Mouse (Mus musculus) liver, embryonic 15.5 days (tissue): Measurements from ENCODE around the gene Traf3. TPM values are rescaled to one million over a fixed set of nuclear protein-coding genes. Genes with fewer than 3 reads are reported as not detected.
A peak's percentile ranks its signal among the peaks of the same experiment; 100 is the strongest.

Source experiments
- ATAC-seq: fragments of 200-750 bp; cut with Nextera tagmentation; 2 replicates; pipeline ENCODE4 v1.8.0; 2017; ENCODE audit warnings: moderate number of reproducible peaks, mild to moderate bottlenecking, moderate library complexity; ENCODE audit not compliant: insufficient read depth
- H3K27ac ChIP-seq: fragments of 300-500 bp; sonication (generic); replicated peaks from 2 replicates; pipeline ENCODE4 v1.5.1; 2015; ENCODE audit warnings: mild to moderate bottlenecking, inconsistent platforms
- H3K27me3 ChIP-seq: fragments of 300-500 bp; sonication (generic); 2 replicates; pipeline ENCODE4 v1.6.1; 2015; ENCODE audit warnings: mild to moderate bottlenecking, inconsistent platforms
- H3K36me3 ChIP-seq: fragments of 300-500 bp; sonication (generic); replicated peaks from 2 replicates; pipeline ENCODE4 v1.6.1; 2015; ENCODE audit warnings: moderate library complexity, mild to moderate bottlenecking, inconsistent platforms
- H3K4me1 ChIP-seq: fragments of 300-500 bp; sonication (generic); replicated peaks from 2 replicates; pipeline ENCODE4 v1.6.1; 2015; ENCODE audit warnings: inconsistent platforms
- H3K4me2 ChIP-seq: fragments of 300-500 bp; sonication (generic); 2 replicates; pipeline ENCODE4 v1.6.1; 2015; ENCODE audit warnings: moderate library complexity, mild to moderate bottlenecking, inconsistent platforms
- H3K4me3 ChIP-seq: fragments of 300-500 bp; sonication (generic); replicated peaks from 2 replicates; pipeline ENCODE4 v1.5.1; 2015; ENCODE audit warnings: mild to moderate bottlenecking, inconsistent platforms
- H3K9ac ChIP-seq: fragments of 300-500 bp; sonication (generic); 2 replicates; pipeline ENCODE4 v1.6.1; 2015; ENCODE audit warnings: moderate library complexity, mild to moderate bottlenecking, inconsistent platforms
- H3K9me3 ChIP-seq: fragments of 300-500 bp; sonication (generic); replicated peaks from 2 replicates; pipeline ENCODE4 v1.6.1; 2016; ENCODE audit warnings: inconsistent platforms
- WGBS: fragments of 180-500 bp; shearing (Covaris S2); methylation state at CpG from one replicate; pipeline ENCODE4 v1.1.7; 2015; ENCODE audit warnings: mixed read lengths; ENCODE audit not compliant: insufficient replicate concordance; 5-methylcytosine and 5-hydroxymethylcytosine counted together
- polyA plus RNA-seq: library from polyadenylated mRNA; unstranded; fragments of >200 nt; fragmentation: Nextera tagmentation; extraction: Ambion mirVana; gene quantifications from 2 replicates; pipeline ENCODE4 v1.2.1, GENCODE M21; 2015

Gene Traf3
- polyA plus RNA-seq, 1 experiment from 2014 or later, result 2.3 TPM

DNA sequence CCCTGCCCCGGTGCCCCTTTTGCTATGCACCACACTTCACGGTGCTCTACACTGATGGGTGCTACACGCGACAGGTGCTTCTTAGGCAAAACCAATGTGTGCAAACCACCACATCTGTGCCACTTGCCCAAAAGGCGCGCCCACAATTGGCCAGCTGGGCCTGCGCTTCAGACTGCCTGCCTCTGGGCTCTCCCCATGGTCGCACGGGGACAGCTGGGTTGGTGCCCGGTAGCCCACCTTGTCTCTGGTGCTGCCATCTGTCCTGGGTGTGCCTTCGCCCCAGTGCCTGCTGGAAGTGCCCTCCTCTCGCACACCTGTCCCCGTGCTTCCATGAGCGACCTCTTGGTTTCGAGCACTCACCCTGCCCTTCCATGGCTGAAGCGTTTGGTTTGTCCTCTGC lies 97.5 kb downstream of the Traf3 start:
- no peak overlapping the region for H3K4me3 ChIP-seq
- peaks cover 32% of the 10 kb centered on the region for H3K4me1 ChIP-seq
- no peaks in the 10 kb centered on the region for H3K9me3 ChIP-seq
- no peak for ATAC-seq
- WGBS, result 82% methylated on average over 16 of the region's 16 CpGs
- H3K4me2 ChIP-seq, result no peak overlapping the region
- no peak overlapping the region for H3K9ac ChIP-seq
- no peaks in the 10 kb centered on the region for H3K27me3 ChIP-seq
- peaks cover 13% of the 10 kb centered on the region; the same call in 1 of the 2 replicates for H3K36me3 ChIP-seq
- no peak overlapping the region for H3K27ac ChIP-seq

DNA sequence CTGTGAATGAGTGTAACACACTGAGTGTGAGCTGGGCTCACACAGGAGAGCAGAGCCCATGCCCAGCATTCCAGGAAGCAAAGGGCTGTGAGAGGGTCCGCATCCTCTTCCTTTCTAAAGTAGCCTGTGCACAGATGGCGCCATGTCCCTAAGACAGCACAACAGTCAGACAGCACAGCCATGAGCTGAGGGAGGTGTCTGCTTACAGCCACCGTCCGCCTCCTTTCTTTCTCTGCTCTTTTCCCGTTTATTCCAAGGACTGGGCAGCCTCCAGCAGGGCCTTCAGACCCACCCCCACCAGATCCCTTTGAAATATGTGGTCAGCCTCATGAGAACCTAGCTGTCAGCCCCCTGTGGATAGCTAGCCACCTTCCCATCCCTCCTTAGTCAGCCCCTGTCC lies 99.0 kb downstream of the Traf3 start:
- Histone ChIP-seq H3K4me3 (no peak overlapping the region), H3K9me3 (no peaks in the 10 kb centered on the region), H3K9ac (no peak overlapping the region), H3K4me1 (peaks cover 48% of the 10 kb centered on the region), H3K27me3 (peaks cover 13% of the 10 kb centered on the region), H3K4me2 (no peak overlapping the region), H3K27ac (no peak overlapping the region), H3K36me3 (peaks cover 13% of the 10 kb centered on the region; the same call in 1 of the 2 replicates)
- 75% methylated on average over 5 of the region's 5 CpGs for WGBS
- no peak for ATAC-seq

DNA sequence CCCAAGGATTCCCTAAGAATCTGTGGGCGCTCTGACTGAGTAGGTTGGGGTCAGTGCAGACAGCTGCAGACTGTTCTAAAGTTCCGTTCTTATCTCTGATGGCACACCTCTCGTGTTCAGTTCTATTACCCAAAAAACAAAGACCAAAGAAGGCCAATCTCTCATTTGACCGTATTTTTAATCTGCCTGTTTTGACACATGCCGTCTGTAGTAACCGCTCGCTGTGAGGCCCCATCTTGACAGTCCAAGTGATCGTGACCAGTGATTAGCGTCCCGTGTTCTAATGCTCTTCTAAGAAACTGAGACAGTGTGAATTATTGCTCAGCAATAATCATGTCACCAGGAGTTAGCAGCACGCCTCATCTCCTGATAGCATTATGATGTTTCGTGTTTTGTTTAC lies 100.4 kb downstream of the Traf3 start:
- Histone ChIP-seq H3K27ac (peak overlapping the region; percentile 78), H3K9me3 (no peaks in the 10 kb centered on the region), H3K4me3 (no peak overlapping the region), H3K36me3 (peaks cover 8% of the 10 kb centered on the region; the same call in 1 of the 2 replicates), H3K9ac (no peak overlapping the region), H3K27me3 (peaks cover 27% of the 10 kb centered on the region), H3K4me2 (peak overlapping the region; percentile 55), H3K4me1 (peaks cover 61% of the 10 kb centered on the region)
- whole genome bisulfite sequencing, result 24% methylated on average over 12 of the region's 12 CpGs
- peak; percentile 54 for ATAC-seq

DNA sequence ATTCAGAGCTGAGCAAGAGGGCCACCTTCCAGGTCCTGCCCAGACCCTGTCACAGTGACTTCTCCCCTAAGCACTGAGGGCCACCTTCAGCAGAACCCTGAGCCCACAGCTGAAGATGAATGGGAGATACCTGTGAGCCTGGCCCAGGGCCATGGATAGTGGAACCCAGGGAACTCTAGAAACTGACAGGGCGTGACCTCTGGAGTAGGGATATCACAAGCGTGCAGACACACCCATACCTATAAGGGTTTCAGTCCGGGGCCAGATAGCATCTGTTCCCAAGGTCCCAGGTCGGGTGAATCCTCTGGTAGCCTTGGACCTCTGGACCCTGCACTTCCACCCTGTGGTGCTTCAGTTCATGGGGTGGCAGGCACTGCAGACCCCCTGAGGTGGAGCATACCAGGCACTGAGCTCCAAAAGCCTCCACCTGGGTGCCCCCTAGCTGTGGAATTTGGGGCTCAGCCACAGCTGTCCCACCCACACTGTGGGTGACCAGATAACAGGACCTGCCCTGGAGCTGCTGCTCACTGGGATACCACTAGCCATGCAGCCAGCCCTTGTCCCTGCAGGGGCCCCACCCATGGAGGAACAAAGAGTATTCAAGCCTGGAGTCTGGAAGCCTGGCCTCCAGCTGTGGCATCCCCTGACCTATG lies 101.6 kb downstream of the Traf3 start:
- Histone ChIP-seq H3K9ac (no peak overlapping the region), H3K27ac (peak overlapping the region; percentile 78)

DNA sequence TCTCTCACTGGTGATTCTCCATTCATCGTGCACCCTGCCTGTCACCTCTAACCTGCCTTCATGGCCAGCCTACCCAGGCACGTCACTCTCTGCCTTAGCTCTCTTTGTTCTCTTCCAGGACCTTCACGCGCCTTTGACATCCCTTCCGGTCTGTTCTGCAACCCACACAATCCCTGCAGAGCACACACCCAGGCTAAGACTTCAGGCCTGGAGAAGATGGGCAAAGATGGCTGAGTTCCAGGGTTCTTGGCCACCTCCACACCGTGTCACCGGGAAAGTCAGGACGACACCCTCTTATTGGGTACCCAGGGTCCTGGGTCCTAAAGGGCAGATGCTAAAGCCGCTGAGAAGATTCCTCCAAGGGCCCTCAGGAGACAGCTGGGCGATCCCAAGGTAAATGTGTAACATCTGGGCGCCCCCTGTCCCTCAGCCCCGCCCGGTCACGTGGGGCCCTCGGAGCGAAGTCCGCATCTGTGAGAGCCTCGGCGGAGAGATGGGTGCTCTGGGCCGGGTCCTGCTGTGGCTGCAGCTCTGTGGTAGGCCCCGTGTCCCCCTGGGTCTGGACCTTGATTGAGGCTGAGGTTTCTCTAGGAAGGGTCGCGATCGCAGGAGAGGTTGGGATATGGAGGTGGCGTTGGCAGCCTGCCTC lies 104.6 kb downstream of the Traf3 start, which contains the start of gene Amn:
Gene Amn, plus strand, starts transcription at position 467 of the 649 bp plus-strand sequence.
- Histone ChIP-seq H3K4me3 (peak within 1 kb of the TSS; percentile 14), H3K9me3 (no peaks in the 10 kb centered on the region), H3K27me3 (peaks cover 68% of the 10 kb centered on the region), H3K36me3 (no peaks in the 10 kb centered on the region), H3K9ac (no peak within 1 kb of the TSS), H3K4me1 (peaks cover 84% of the 10 kb centered on the region), H3K4me2 (peak within 1 kb of the TSS; percentile 29; the same call in 1 of the 2 replicates), H3K27ac (no peak within 1 kb of the TSS)
- WGBS, result 29% methylated on average over 25 of the region's 25 CpGs
- ATAC-seq, result no peak

More for the DNA sequence above, 101.6 kb downstream of the Traf3 start:
- Histone ChIP-seq H3K4me1 (peaks cover 66% of the 10 kb centered on the region), H3K4me2 (peak overlapping the region; percentile 55), H3K27me3 (peaks cover 39% of the 10 kb centered on the region), H3K36me3 (peaks cover 5% of the 10 kb centered on the region; the same call in 1 of the 2 replicates), H3K4me3 (no peak overlapping the region), H3K9me3 (no peaks in the 10 kb centered on the region)
- ATAC-seq, result peak; percentile 85
- 21% methylated on average over 4 of the region's 4 CpGs for WGBS

DNA sequence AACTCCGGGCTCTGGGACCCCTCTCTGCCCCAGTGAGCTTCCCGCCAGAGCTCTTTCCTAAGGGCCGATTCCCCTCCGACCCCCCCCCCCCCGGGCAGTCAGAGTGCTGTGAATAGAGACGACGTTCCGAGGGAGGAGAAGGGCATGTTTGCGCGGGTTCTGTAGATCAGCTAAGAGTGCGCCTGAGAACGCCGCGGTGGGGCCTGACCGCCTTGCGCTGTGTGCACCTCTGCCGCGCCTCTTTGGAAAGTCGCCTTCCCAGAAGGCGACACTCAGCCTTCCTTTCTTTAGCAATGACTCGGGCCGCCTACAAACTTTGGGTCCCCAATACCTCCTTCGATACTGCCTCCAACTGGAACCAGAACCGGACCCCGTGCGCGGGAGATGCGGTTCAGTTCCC lies 105.2 kb downstream of the Traf3 start:
- WGBS, result 6% methylated on average over 28 of the region's 28 CpGs
- Histone ChIP-seq H3K4me1 (peaks cover 80% of the 10 kb centered on the region), H3K9me3 (no peaks in the 10 kb centered on the region), H3K27me3 (peaks cover 75% of the 10 kb centered on the region), H3K9ac (no peak overlapping the region), H3K27ac (no peak overlapping the region), H3K36me3 (no peaks in the 10 kb centered on the region), H3K4me3 (peak overlapping the region; percentile 14), H3K4me2 (peak overlapping the region; percentile 29; the same call in 1 of the 2 replicates)
- no peak for ATAC-seq

DNA sequence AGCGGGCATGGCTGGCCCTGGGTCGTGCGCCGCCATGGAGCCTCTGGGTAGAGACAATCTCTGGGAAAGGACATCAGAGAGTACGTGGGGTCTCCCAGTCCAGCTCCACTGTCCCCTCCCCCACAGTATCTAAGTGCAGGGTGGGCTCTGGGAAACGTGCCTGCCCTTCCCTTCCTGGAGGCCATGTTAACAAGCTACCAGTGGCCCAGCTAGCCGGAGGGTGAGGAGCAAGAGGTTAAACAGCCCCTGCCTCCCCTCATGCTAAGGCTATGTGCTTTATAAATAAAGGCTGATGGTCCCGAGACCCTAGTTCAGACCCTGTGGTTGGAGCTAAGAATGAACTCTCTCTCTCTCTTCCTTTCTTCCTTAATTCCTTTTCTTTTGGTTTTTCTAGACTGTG lies 105.8 kb downstream of the Traf3 start:
- no peak overlapping the region; the same call in 1 of the 2 replicates for H3K4me2 ChIP-seq

DNA sequence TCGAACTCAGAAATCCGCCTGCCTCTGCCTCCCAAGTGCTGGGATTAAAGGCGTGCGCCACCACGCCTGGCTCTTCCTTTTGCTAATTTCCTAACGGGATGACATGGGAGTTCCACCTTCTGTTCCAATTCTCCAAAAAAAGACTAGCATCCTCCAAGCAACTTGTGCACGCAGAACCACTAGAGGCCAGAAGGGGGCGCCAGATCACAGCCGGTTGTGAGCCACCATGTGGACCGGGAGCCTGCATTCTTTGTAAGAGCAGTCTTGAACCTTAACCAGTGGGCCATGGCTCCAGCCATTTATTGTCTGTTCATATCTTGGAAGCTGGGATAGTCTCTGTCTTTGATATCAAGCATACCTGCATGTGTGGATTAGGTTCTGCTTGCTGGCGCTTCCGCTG lies 106.2 kb downstream of the Traf3 start:
- Histone ChIP-seq H3K9ac (no peak overlapping the region), H3K4me1 (peaks cover 70% of the 10 kb centered on the region), H3K4me3 (no peak overlapping the region), H3K27me3 (peaks cover 85% of the 10 kb centered on the region), H3K9me3 (no peaks in the 10 kb centered on the region), H3K36me3 (no peaks in the 10 kb centered on the region), H3K27ac (no peak overlapping the region), H3K4me2 (no peak overlapping the region)
- ATAC-seq, result no peak
- 16% methylated on average over 12 of the region's 12 CpGs for WGBS

More for the DNA sequence above, 105.8 kb downstream of the Traf3 start:
- ATAC-seq, result no peak
- no peak overlapping the region for H3K4me3 ChIP-seq
- no peak overlapping the region for H3K9ac ChIP-seq
- peaks cover 80% of the 10 kb centered on the region for H3K27me3 ChIP-seq
- H3K36me3 ChIP-seq, result no peaks in the 10 kb centered on the region
- peaks cover 74% of the 10 kb centered on the region for H3K4me1 ChIP-seq
- no peak overlapping the region for H3K27ac ChIP-seq
- WGBS, result 17% methylated on average over 8 of the region's 8 CpGs
- no peaks in the 10 kb centered on the region for H3K9me3 ChIP-seq

DNA sequence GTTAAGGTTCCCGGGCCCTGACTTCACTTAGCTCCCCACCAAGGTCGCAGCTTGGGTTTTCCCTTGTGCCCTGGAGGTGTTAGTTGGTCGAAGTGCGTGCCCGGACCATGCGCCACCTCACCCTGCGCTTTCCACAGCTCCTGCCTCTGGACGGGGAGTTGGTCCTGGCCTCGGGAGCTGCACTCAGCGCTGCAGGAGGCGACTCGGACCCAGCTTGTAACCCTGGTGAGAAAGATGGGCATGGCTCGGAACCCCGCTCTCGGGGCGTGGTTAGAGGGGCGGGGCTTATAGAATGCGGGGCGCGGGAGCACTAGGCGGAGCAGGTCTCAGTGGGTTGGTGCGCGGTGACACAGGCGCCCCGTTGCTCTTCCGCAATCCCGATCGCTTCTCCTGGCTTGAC lies 107.8 kb downstream of the Traf3 start:
- H3K4me1 ChIP-seq, result peaks cover 54% of the 10 kb centered on the region
- H3K9ac ChIP-seq, result no peak overlapping the region
- H3K9me3 ChIP-seq, result no peaks in the 10 kb centered on the region
- no peaks in the 10 kb centered on the region for H3K36me3 ChIP-seq
- H3K4me2 ChIP-seq, result peak overlapping the region; percentile 57
- ATAC-seq, result no peak
- no peak overlapping the region for H3K27ac ChIP-seq
- H3K27me3 ChIP-seq, result peaks cover 95% of the 10 kb centered on the region
- WGBS, result 4% methylated on average over 28 of the region's 28 CpGs
- H3K4me3 ChIP-seq, result peak overlapping the region; percentile 34

DNA sequence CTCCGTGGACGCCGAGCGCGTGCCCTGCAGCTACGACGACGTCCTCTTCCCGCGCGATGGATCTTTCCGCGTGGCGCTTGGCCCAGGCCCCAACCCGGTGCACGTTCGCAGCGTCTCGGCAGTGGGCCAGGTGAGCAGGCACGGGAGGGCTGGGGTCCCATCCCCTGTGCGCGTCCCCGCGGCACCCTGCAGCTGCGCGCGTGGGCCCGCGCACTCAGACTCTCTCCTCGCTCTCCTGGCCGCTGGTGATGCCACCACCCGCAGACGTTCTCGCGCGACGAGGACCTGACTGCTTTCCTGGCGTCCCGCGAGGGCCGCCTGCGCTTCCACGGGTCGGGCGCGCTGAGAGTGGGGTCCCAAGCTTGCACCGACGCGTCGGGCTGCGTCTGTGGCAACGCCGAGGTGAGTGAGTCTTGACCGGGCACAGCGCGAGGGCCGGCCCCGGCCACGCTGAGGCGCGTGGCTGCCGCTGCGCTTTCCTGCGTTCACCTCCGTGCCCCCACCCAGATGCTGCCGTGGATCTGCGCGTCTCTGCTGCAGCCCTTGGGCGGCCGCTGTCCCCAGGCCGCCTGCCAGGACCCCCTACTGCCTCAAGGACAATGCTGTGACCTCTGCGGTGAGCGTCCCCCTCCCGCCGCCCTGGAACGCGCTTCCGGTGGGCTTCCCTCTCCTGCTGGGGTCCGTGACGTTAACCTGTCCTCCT lies 108.4 kb downstream of the Traf3 start:
- Histone ChIP-seq H3K4me1 (peaks cover 48% of the 10 kb centered on the region), H3K4me2 (peak overlapping the region; percentile 57), H3K9me3 (no peaks in the 10 kb centered on the region), H3K36me3 (no peaks in the 10 kb centered on the region), H3K27me3 (peaks cover 93% of the 10 kb centered on the region), H3K27ac (no peak overlapping the region), H3K9ac (no peak overlapping the region), H3K4me3 (peak overlapping the region; percentile 34)
- no peak for ATAC-seq
- 3% methylated on average over 80 of the region's 80 CpGs for WGBS
